Mouse (Mus musculus) embryo, embryonic 11 days (tissue): ENCODE measurements around the gene Sacm1l.

Source experiments
- DNase-seq: peaks from one replicate; pipeline ENCODE4 v3.0.0-alpha.2; 2015

Sacm1l gene

DNA sequence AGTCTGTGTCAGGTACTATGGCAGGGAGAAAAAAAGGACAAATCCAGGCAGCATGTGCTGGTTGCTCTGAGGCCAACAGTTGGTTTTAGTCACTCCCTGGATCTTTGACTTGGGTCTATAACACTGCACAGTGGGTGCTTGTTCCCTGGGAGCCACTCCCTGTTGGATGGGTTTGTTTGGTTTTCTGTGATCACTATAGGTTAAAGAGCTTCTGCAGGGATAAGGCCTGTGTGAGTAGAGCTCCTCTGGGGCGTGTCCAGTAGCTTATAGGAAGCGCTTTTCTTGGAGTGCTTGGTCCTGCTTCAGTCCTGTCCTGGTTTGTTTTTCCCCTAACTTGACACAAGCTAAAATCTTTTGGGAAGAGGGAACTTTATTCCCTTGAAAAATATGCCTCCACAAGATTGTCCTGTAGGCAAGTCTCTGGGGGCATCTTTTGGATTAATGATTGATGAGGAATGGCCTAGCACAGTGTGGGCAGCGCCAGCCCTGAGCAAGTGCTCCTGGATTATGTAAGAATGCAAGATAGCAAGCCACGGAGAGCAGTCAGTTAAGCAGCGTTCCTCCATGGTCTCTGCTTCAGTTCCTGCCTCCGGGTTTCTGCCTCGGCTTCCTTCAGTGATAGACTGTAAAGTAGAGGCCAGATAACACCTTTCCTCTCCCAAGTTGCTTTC, 59.8 kb downstream of the Sacm1l start:
- no peak for DNase-seq

GRCm38 (mm10) chr9:123595194-123595593, 65.6 kb downstream of the Sacm1l start:
- DNase-seq = no peak

GRCm38 (mm10) chr9:123596910-123597309, 67.4 kb downstream of the Sacm1l start:
- no peak for DNase-seq

DNA sequence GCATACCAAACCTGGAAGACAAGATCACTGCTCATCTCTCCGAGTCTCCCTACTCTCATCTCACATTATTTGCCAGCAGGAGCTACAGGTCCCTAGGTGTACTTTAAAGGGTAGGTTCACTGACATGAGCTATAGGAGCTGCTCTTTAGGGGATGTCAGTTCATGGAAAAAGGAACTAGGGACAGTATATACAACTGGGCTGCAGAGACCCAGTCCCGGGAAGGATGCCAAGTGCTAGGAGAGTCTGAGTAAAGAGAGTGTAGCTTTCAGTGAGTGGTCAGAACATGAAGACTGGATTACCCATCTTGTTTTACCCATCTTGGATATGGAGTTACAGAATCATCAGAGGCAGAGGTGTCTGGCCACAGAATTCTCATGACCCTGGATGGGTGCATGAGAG, 67.8 kb downstream of the Sacm1l start:
- no peak for DNase-seq

- no peak for DNase-seq
Measured at GRCm38 (mm10) chr9:123601529-123601928, 72.0 kb downstream of the Sacm1l start.

GRCm38 (mm10) chr9:123620311-123621098, 90.9 kb downstream of the Sacm1l start:
- DNase-seq = no peak

DNA sequence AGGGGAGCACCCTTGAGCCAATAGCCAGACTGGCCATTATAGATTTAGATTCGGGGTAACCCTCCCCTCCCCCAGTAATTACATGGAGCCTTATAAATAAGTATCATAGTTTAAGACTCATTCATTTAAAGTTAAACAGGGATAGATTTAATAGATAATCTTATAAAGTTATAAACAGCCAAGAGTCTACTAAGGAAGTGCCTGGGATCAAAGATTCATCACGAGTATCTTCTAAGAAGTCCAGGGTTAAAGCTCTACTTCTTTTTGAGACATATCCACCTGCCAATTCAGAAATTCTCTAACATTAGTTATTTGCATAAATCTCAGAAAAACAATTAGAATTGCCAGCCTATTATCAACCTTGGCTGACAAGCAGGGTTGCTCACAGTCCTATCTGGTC, 95.2 kb downstream of the Sacm1l start:
- no peak for DNase-seq

- no peak for DNase-seq
Measured at GRCm38 (mm10) chr9:123625821-123626220, 96.3 kb downstream of the Sacm1l start.

DNA sequence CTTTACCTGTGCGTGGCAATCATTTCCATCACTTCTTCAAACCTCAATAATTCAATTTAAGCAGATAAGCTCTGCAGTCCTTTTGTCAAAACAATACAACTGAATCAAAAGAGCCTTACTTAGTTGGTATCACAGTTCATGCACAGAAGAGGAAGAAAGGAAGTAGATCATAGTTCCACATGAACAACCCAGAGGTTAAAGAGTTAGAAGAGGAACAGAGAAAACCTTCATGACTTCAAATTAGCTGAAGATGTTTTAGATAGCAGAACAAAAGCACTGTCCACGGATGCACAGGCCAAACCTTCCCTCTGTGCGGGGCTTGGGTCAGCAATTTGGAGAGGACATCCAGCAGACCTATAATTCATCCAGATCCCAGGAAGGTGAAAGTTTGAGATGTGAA, 102.1 kb downstream of the Sacm1l start:
- no peak for DNase-seq

GRCm38 (mm10) chr9:123632281-123632680, 102.7 kb downstream of the Sacm1l start, which contains the start of gene Slc6a20b:
Slc6a20b (minus strand) TSS chr9:123632565.
- no peak for DNase-seq

GRCm38 (mm10) chr9:123632993-123633392, 103.4 kb downstream of the Sacm1l start:
- no peak for DNase-seq

DNA sequence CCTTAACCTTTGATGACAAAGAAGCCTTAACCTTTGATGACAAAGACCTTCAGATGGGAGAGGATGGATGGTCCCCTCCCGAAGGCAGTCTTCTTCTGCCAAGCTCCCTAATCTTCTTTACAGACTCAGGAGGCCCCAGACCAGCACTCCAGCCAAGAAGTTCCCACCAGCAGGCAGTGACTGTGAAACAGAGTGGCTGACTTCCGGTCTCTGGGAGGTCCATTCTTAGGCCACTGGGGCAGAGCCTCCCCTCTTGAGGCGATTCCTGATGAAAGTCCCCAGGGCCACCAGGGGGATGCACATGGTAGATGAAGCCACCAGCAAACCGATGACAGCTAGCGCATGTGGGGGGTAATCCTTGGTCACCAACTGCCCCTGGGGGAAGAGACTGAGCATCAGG, 107.2 kb downstream of the Sacm1l start:
- no peak for DNase-seq

DNA sequence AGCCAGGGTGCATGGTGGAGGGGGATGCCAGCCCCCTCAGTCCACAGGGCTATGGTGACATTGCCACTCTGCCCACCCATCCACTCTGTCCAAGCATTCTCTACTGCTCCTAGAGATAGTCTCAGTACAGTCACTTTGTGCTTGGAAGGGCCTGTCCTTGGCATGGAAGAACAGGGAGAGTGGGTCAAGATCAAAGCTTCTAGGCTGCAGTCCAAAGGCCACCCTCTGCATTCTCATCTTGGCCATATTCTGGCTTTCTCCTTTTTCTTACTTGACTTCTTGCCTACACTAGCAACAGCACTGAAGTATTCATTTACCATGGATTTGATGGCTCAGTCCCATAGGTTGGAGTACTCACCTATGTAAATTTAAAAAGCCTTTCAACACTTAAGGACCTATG, 108.7 kb downstream of the Sacm1l start:
- no peak for DNase-seq

DNA sequence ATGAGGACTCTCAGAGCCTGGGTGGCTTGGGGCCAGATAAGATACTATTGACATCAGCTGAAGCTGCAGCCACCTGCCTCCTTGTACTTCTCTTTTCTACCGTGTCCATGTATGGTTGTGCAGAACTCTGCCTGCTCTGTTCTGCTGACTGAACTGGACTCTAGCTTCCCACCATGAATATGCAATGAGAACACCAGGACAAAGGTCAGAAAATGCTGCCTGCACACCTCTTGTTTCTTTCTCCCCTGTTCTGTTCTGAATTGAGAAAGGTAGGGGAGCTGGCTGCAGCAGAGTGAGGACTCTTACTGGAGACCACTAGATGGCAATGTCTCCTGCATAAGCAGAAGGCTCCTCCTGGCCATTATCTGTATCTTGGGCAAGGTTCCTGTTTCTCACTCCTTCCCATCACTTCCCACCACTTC, 109.1 kb downstream of the Sacm1l start:
- DNase-seq = peak; percentile 59

- no peak for DNase-seq
Measured at GRCm38 (mm10) chr9:123640106-123640505, 110.5 kb downstream of the Sacm1l start.
